Mouse (Mus musculus) spleen, adult 2 months (tissue): Measurements from ENCODE around the gene Bcl3.

Experiments
- CTCF ChIP-seq: fragments of 200-500 bp; IDR thresholded peaks from 2 replicates; pipeline ENCODE4 v1.5.1; 2011; ENCODE audit warnings: mild to moderate bottlenecking, inconsistent platforms; ENCODE audit not compliant: insufficient read depth, insufficient read length, insufficient replicate concordance; ENCODE audit errors: extremely low read depth
- POLR2A ChIP-seq: fragments of 200-500 bp; IDR thresholded peaks from 2 replicates; pipeline ENCODE4 v1.6.1; 2011; ENCODE audit warnings: low read depth, low read length, inconsistent platforms

DNA sequence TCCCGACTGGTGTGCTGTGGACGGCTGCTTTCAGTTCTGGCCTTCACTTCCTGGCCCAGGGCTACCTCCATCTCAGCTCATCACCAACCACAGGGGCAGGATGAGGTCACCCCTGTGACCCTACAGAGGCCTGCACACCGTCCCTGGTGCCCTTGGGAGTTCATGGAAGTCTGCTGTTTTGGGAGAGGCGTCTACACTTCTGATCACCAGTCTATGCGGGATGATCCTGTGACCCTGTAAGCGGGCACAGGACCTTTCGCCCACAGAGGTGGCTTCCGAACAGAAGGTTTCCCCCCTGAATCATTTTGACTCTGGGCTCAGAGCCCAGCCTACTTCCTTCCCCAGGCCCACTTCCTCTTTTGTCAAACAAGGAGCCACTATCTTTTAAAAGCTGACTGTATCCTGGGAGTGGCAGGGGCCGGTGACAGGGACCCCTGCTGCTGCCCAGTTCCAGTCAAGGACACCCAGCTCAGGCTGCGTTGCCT lies 48.6 kb upstream of the Bcl3 start:
- TF ChIP-seq CTCF (no peak), POLR2A (peak; percentile 53; the same call in 1 of the 2 replicates)
